Mouse (Mus musculus): ENCODE measurements at regions not wholly inside any gene's neighbourhood (a gene's known extent, or its start where the extent isn't known, plus 50 kb on each side); places are given as distances from the start of the nearest gene placed in this dataset.

DNA sequence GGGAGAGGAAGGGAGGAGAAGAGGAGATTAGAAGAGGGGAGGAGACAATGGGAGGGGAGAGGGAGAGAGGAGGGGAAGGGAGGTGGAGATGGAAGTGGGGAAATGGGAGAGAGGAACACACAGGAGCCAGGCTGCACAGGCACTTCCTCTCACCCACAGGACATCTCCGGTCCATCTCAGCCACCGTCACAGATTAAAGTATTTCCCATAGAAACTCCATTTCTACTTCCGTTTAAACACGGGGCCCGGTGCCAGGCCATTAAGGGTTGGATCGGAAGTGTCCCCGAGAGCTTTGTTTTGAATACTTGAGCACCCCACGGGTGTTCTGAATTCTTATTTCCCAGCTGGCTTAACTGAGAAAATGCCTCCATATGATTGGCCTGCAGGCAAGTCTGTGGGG lies 67.6 kb upstream of the Ptpn1 start:
- DNase-seq (ENCODE audit: low spot score), result no peak
- 24% methylated on average over 8 of the region's 8 CpGs for WGBS
- TF ChIP-seq CTCF (IDR thresholded peaks at IDR 0.05; ENCODE audit: low read depth), result no peak

GRCm38 (mm10) chr2:167863616-167864015 lies 68.2 kb upstream of the Ptpn1 start:
- WGBS, result 71% methylated on average over 6 of the region's 6 CpGs
- Histone ChIP-seq H3K9ac (replicated peaks; ENCODE audit: low read length) (no peak overlapping the region), H3K4me2 (ENCODE audit: low read depth, low read length) (no peak overlapping the region), H3K27me3 (ENCODE audit: insufficient read depth, low read length) (no peaks in the 10 kb centered on the region), H3K4me1 (ENCODE audit: insufficient read depth, low read length) (peaks cover 20% of the 10 kb centered on the region), H3K36me3 (ENCODE audit: insufficient read depth, low read length) (no peaks in the 10 kb centered on the region), H3K27ac (no peak overlapping the region), H3K9me3 (ENCODE audit: low read length) (no peaks in the 10 kb centered on the region), H3K4me3 (ENCODE audit: low read length) (no peak overlapping the region)
- no peak for ATAC-seq
- TF ChIP-seq CTCF (IDR thresholded peaks at IDR 0.05; ENCODE audit: low read depth), result no peak
- DNase-seq (ENCODE audit: low spot score), result no peak

More for the DNA sequence above, 67.6 kb upstream of the Ptpn1 start:
- no peak overlapping the region for H3K4me2 ChIP-seq (ENCODE audit: low read depth, low read length)
- peaks cover 20% of the 10 kb centered on the region for H3K4me1 ChIP-seq (ENCODE audit: insufficient read depth, low read length)
- no peaks in the 10 kb centered on the region for H3K9me3 ChIP-seq (ENCODE audit: low read length)
- H3K4me3 ChIP-seq (ENCODE audit: low read length), result no peak overlapping the region
- no peaks in the 10 kb centered on the region for H3K36me3 ChIP-seq (ENCODE audit: insufficient read depth, low read length)
- H3K27ac ChIP-seq, result no peak overlapping the region
- H3K27me3 ChIP-seq (ENCODE audit: insufficient read depth, low read length), result no peaks in the 10 kb centered on the region
- no peak overlapping the region for H3K9ac ChIP-seq (replicated peaks; ENCODE audit: low read length)
- ATAC-seq, result no peak

DNA sequence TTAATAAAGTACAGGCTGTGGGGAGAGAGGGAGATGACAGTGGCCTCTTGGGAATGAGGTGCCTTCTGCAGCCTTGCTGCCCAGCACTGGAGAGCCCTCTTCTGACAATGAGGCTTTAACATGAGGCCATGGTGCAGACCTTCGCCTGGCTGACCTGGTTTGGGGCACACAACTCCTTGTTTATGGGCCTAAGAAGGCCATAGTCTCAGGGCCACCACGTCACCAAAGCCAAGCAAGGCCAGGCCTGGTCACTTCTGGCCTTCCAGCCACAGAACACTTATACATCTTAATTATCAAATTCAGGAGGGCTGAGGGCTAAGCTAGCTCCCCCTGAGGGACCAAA lies 70.7 kb upstream of the Ptpn1 start:
- Histone ChIP-seq H3K4me2 (ENCODE audit: low read depth, low read length) (no peak overlapping the region), H3K9me3 (ENCODE audit: low read length) (no peaks in the 10 kb centered on the region), H3K27me3 (ENCODE audit: insufficient read depth, low read length) (no peaks in the 10 kb centered on the region), H3K4me3 (ENCODE audit: low read length) (no peak overlapping the region), H3K36me3 (ENCODE audit: insufficient read depth, low read length) (no peaks in the 10 kb centered on the region), H3K27ac (no peak overlapping the region), H3K4me1 (ENCODE audit: insufficient read depth, low read length) (peaks cover 12% of the 10 kb centered on the region), H3K9ac (replicated peaks; ENCODE audit: low read length) (no peak overlapping the region)
- 90% methylated on average over 2 of the region's 2 CpGs for WGBS
- DNase-seq (ENCODE audit: low spot score) (no peak), ATAC-seq (no peak)
- TF ChIP-seq CTCF (IDR thresholded peaks at IDR 0.05; ENCODE audit: low read depth), result no peak

DNA sequence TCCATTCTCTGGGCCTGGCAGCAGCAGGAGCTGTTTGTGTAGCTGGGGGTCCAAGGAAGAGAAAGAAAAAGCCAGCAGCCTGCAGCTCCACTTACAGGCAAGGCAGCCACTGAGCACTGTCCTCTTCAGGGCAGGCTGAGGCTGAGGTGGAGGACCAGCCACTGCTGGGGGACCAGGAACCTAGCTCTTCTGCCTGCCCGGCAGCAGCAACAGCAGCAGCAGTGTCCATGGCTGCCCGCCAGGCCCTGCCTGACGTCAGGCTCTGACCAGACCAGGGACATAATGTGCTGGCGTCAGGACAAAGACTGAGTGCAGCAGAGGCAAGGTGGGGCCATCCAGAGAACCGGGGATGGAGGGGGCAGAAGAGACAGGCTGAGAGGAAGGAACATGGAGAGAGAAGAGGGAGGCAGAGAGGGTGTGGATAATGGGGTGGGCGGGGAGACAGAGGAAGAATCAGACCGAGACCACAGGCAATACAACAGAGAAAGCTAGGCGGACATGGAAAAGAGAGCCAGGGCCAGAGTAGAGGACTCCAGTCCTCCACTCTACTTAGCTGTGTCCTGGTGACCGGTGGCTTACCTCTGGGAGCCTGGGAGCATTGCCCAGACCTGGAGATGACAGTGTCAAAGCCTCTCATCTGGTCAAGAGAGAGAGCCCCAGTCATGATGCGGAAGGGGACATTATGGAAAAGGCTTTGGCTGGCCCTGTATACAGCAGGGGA lies 71.2 kb upstream of the Ptpn1 start:
- Histone ChIP-seq H3K27ac (no peak overlapping the region), H3K36me3 (ENCODE audit: insufficient read depth, low read length) (no peaks in the 10 kb centered on the region), H3K4me2 (ENCODE audit: low read depth, low read length) (no peak overlapping the region), H3K4me3 (ENCODE audit: low read length) (no peak overlapping the region), H3K9me3 (ENCODE audit: low read length) (no peaks in the 10 kb centered on the region), H3K4me1 (ENCODE audit: insufficient read depth, low read length) (peaks cover 12% of the 10 kb centered on the region), H3K27me3 (ENCODE audit: insufficient read depth, low read length) (no peaks in the 10 kb centered on the region), H3K9ac (replicated peaks; ENCODE audit: low read length) (no peak overlapping the region)
- peak; percentile 55 for TF ChIP-seq CTCF (IDR thresholded peaks at IDR 0.05; ENCODE audit: low read depth)
- ATAC-seq, result peak; percentile 78
- 29% methylated on average over 10 of the region's 10 CpGs for WGBS
- DNase-seq (ENCODE audit: low spot score), result peak; percentile 85

GRCm38 (mm10) chr2:167859575-167859974 lies 72.3 kb upstream of the Ptpn1 start:
- H3K4me3 ChIP-seq (ENCODE audit: low read length), result no peak overlapping the region
- H3K9me3 ChIP-seq (ENCODE audit: low read length), result no peaks in the 10 kb centered on the region
- no peak for TF ChIP-seq CTCF (IDR thresholded peaks at IDR 0.05; ENCODE audit: low read depth)
- no peaks in the 10 kb centered on the region for H3K27me3 ChIP-seq (ENCODE audit: insufficient read depth, low read length)
- DNase-seq (ENCODE audit: low spot score), result no peak
- ATAC-seq, result no peak
- no peak overlapping the region for H3K4me2 ChIP-seq (ENCODE audit: low read depth, low read length)
- H3K36me3 ChIP-seq (ENCODE audit: insufficient read depth, low read length), result no peaks in the 10 kb centered on the region
- H3K4me1 ChIP-seq (ENCODE audit: insufficient read depth, low read length), result peaks cover 12% of the 10 kb centered on the region
- 57% methylated on average over 10 of the region's 10 CpGs for WGBS
- H3K9ac ChIP-seq (replicated peaks; ENCODE audit: low read length), result no peak overlapping the region
- H3K27ac ChIP-seq, result no peak overlapping the region

DNA sequence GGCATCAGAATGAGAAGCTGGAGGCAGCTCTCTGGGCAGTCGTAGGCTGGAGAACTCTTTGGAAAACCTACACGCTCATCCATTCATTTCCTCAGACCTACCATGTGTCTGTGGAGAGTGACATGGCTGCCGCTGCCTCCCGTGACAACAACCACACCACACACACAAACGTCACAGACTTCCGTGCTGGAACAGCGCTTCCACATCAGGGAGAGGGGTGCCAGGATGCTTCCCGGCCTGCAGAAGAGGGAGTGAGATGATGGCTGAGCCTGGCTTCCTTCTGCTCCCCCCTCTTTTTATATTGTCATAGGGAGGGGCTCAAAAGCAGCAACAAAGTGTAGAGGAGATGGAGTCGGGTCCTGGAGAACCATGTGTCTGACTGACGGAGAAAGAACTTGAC lies 73.5 kb upstream of the Ptpn1 start:
- Histone ChIP-seq H3K9me3 (ENCODE audit: low read length) (no peaks in the 10 kb centered on the region), H3K9ac (replicated peaks; ENCODE audit: low read length) (no peak overlapping the region), H3K27ac (no peak overlapping the region), H3K4me3 (ENCODE audit: low read length) (no peak overlapping the region), H3K4me1 (ENCODE audit: insufficient read depth, low read length) (peaks cover 12% of the 10 kb centered on the region), H3K4me2 (ENCODE audit: low read depth, low read length) (no peak overlapping the region), H3K27me3 (ENCODE audit: insufficient read depth, low read length) (no peaks in the 10 kb centered on the region), H3K36me3 (ENCODE audit: insufficient read depth, low read length) (no peaks in the 10 kb centered on the region)
- ATAC-seq (no peak), DNase-seq (ENCODE audit: low spot score) (no peak)
- 69% methylated on average over 10 of the region's 10 CpGs for WGBS
- no peak for TF ChIP-seq CTCF (IDR thresholded peaks at IDR 0.05; ENCODE audit: low read depth)

DNA sequence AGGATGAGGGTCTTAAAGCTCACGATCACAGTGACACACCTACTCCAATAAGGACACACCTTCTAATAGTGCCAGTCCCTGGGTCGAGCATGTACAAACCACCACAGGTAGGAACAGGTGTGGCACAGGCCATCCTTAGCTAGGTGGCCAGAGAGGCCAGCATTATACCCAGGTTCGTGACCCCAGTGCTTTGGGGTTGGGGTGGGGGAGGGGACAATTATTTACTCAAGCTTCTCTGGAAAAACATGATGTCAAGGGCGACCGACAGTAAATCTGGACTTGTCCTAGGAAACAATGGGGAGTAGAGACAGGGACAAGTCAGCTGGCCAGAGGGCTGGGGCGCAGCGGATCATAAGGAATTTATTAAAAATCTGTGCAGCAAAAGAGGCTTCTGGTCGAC lies 73.9 kb upstream of the Ptpn1 start:
- no peak for ATAC-seq

More for the DNA sequence above, 73.9 kb upstream of the Ptpn1 start:
- Histone ChIP-seq H3K36me3 (ENCODE audit: insufficient read depth, low read length) (no peaks in the 10 kb centered on the region), H3K4me2 (ENCODE audit: low read depth, low read length) (no peak overlapping the region), H3K27ac (no peak overlapping the region), H3K27me3 (ENCODE audit: insufficient read depth, low read length) (no peaks in the 10 kb centered on the region), H3K9ac (replicated peaks; ENCODE audit: low read length) (no peak overlapping the region), H3K4me1 (ENCODE audit: insufficient read depth, low read length) (peaks cover 12% of the 10 kb centered on the region), H3K4me3 (ENCODE audit: low read length) (no peak overlapping the region), H3K9me3 (ENCODE audit: low read length) (no peaks in the 10 kb centered on the region)
- no peak for TF ChIP-seq CTCF (IDR thresholded peaks at IDR 0.05; ENCODE audit: low read depth)
- 73% methylated on average over 8 of the region's 8 CpGs for WGBS
- DNase-seq (ENCODE audit: low spot score), result no peak

All from hindbrain, postnatal 0 days (tissue).